Mouse (Mus musculus) hindbrain, embryonic 11.5 days (tissue): ENCODE results near the gene Gm4181. TPM values are rescaled to one million over a fixed set of nuclear protein-coding genes. Genes with fewer than 3 reads are reported as not detected.
"Not testable (repeated sequence)": the region's sequence is repeated elsewhere in the genome, so short reads cannot be mapped to it uniquely, and the experiment has no call there.

Experiments
- ATAC-seq: fragments of 200-750 bp; cut with Nextera tagmentation; 2 replicates; pipeline ENCODE4 v1.8.0; 2017; ENCODE audit warnings: mild to moderate bottlenecking, moderate TSS enrichment, moderate library complexity; ENCODE audit not compliant: low FRiP score
- DNase-seq: peaks from one replicate; pipeline ENCODE4 v3.0.0-alpha.2; 2015; ENCODE audit warnings: low spot score
- H3K27ac ChIP-seq: fragments of 300-500 bp; sonication (generic); 2 replicates; pipeline ENCODE4 v1.5.1; 2014; ENCODE audit warnings: mild to moderate bottlenecking, low read depth, low read length
- H3K27me3 ChIP-seq: fragments of 300-500 bp; sonication (generic); 2 replicates; pipeline ENCODE4 v1.6.1; 2014; ENCODE audit warnings: mild to moderate bottlenecking, low read length, moderate library complexity, mixed read lengths; ENCODE audit not compliant: control insufficient read depth, insufficient read depth
- H3K36me3 ChIP-seq: fragments of 300-500 bp; sonication (generic); 2 replicates; pipeline ENCODE4 v1.6.1; 2014; ENCODE audit warnings: mild to moderate bottlenecking, low read length, moderate library complexity, mixed read lengths; ENCODE audit not compliant: control insufficient read depth, insufficient read depth
- H3K4me1 ChIP-seq: fragments of 300-500 bp; sonication (generic); replicated peaks from 2 replicates; pipeline ENCODE4 v1.6.1; 2014; ENCODE audit warnings: low read length, mixed read lengths; ENCODE audit not compliant: control insufficient read depth, insufficient read depth
- H3K4me2 ChIP-seq: fragments of 300-500 bp; sonication (generic); replicated peaks from 2 replicates; pipeline ENCODE4 v1.6.1; 2014; ENCODE audit warnings: mild to moderate bottlenecking, low read depth, low read length
- H3K4me3 ChIP-seq: fragments of 300-500 bp; sonication (generic); 2 replicates; pipeline ENCODE4 v1.5.1; 2014; ENCODE audit warnings: low read depth, low read length
- H3K9ac ChIP-seq: fragments of 300-500 bp; sonication (generic); 2 replicates; pipeline ENCODE4 v1.6.1; 2014; ENCODE audit warnings: low read depth, low read length
- H3K9me3 ChIP-seq: fragments of 300-500 bp; sonication (generic); 2 replicates; pipeline ENCODE4 v1.6.1; 2016; ENCODE audit warnings: low read length; ENCODE audit not compliant: control insufficient read depth
- WGBS: fragments of 180-500 bp; shearing (Covaris S2); extraction: QIAGEN DNeasy Blood & Tissue Kit; methylation state at CpG from one replicate; pipeline ENCODE4 v1.1.7; 2014; 5-methylcytosine and 5-hydroxymethylcytosine counted together
- polyA plus RNA-seq: library from polyadenylated mRNA; unstranded; fragments of >200 nt; fragmentation: Nextera tagmentation; extraction: Ambion mirVana; gene quantifications from 2 replicates; pipeline ENCODE4 v1.2.1, GENCODE M21; 2014

Gm4181 gene
- polyA plus RNA-seq: not detected in 2 replicates

DNA sequence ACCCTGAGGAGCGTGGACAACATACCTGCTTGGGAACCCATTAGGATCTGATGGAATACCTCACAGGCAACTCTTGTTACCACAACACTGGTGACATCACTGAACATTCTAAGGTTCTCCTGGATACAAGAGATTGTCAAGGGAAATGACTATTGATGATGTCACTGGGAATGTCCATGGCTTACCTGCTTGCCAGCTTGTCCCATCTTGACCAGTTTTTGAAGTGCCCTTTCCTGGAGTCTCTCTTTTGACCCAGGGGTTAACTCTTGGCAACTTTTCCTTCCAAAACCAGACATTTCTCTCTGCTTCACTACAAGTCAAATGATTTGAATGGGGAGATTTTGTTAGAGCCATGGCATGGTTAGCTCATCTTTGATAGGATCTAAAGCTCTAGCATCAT is at the start of gene Gm4181:
Gene Gm4181, minus strand, starts transcription at position 101 of the 400 bp plus-strand sequence.
- DNase-seq, ATAC-seq: not testable (repeated sequence)
- 100% methylated on average over 1 of the region's 1 CpGs for WGBS

DNA sequence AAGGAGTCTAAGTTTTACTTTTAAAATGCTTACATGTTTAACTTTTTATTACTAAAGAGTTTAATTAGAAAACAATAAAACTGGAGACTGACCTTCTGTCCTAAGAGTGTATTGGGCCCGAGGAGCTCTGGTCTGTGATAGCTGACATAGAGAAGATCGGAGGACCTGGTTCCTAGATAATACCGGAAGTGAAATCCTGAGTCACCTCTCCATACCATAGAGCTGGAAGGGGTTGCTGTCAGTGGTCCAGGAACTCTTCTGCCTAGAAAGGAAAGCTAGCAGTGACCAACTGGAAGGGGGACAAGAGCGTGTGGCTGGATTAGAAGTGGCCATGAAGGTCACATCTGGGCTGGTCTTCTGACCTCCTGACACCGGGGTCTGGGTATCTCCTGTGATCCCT is 41.8 kb upstream of the Gm4181 start:
- ATAC-seq (no peak), DNase-seq (no peak)
- H3K4me3 ChIP-seq: no peak overlapping the region
- no peaks in the 10 kb centered on the region for H3K36me3 ChIP-seq
- H3K27me3 ChIP-seq: no peaks in the 10 kb centered on the region
- H3K4me2 ChIP-seq: no peak overlapping the region
- H3K9ac ChIP-seq: no peak overlapping the region
- H3K4me1 ChIP-seq: no peaks in the 10 kb centered on the region
- H3K27ac ChIP-seq: no peak overlapping the region
- 88% methylated on average over 5 of the region's 5 CpGs for WGBS
- no peaks in the 10 kb centered on the region for H3K9me3 ChIP-seq

More for the DNA sequence above, at the start of gene Gm4181:
- H3K27me3 ChIP-seq, H3K9me3 ChIP-seq, H3K27ac ChIP-seq, H3K36me3 ChIP-seq, H3K4me1 ChIP-seq, H3K4me2 ChIP-seq, H3K9ac ChIP-seq, H3K4me3 ChIP-seq: not testable (repeated sequence)

DNA sequence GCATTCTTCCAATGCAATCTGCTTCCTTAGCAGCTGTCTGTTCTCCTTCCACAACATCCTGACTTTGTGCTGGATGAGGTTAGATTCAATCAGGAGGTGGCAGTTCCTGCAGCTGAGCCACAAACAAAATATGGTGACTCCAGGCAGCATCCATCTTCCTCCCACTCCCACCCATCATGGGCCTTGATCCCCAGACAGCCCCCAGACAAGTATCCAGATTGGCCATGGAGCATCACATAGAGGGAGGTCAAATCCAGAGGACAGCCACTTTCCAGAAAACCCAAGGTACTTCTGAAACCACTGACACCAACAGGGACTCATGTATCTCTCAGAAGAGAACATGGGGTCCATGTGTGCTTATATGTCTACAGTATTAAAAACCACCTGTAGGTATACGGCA is 3.0 kb downstream of the Gm4181 start:
- H3K27ac ChIP-seq, ATAC-seq, H3K4me1 ChIP-seq, H3K4me3 ChIP-seq, H3K27me3 ChIP-seq, H3K9ac ChIP-seq, H3K9me3 ChIP-seq, DNase-seq, H3K4me2 ChIP-seq, H3K36me3 ChIP-seq: not testable (repeated sequence)
- 95% methylated on average over 1 of the region's 1 CpGs for WGBS

DNA sequence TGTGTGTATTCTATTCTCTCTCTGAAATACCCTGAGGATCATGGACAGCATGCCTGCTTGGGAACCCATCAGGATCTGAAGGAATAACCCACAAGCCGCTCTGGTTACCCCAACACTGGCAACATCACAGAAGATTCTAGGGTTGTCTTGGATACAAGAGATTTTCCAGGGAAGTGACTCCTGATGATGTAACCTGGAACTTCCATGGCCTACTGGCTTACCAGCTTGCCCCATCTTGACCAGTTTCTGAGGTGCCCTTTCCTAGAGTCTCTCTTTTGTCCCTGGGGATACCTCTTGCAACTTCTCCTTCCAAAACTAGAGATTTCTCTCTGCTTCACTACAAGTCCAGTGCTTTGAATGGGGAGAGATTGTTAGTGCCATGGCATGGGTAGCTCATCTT is 24.3 kb downstream of the Gm4181 start, which contains the start of gene Gm17078:
Gene Gm17078, minus strand, starts transcription at position 101 of the 400 bp plus-strand sequence.
- Histone ChIP-seq H3K4me1 (no peaks in the 10 kb centered on the region), H3K4me2 (no peak within 1 kb of the TSS), H3K9me3 (no peaks in the 10 kb centered on the region), H3K27ac (no peak within 1 kb of the TSS), H3K4me3 (no peak within 1 kb of the TSS), H3K9ac (no peak within 1 kb of the TSS), H3K36me3 (no peaks in the 10 kb centered on the region), H3K27me3 (no peaks in the 10 kb centered on the region)
- DNase-seq: no peak
- WGBS: 86% methylated on average over 1 of the region's 1 CpGs
- ATAC-seq: no peak

DNA sequence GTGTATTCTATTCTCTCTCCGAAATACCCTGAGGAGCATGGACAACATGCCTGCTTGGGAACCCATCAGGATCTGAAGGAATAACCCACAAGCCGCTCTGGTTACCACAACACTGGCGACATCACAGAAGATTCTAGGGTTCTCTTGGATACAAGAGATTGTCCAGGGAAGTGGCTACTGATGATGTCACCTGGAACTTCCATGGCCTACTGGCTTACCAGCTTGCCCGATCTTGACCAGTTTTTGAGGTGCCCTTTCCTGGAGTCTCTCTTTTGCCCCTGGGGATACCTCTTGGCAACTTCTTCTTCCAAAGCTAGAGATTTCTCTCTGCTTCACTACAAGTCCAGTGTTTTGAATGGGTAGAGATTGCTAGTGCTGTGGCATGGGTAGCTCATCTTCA is 43.4 kb downstream of the Gm4181 start, which contains the start of gene Gm17174:
Gene Gm17174, minus strand, starts transcription at position 101 of the 400 bp plus-strand sequence.
- H3K27ac ChIP-seq, H3K9ac ChIP-seq, H3K4me3 ChIP-seq, H3K36me3 ChIP-seq, H3K27me3 ChIP-seq, H3K4me1 ChIP-seq, DNase-seq, H3K9me3 ChIP-seq, ATAC-seq, H3K4me2 ChIP-seq: not testable (repeated sequence)
- WGBS: 90% methylated on average over 4 of the region's 4 CpGs

Other genes starting within 250 kb of the Gm4181 start
- not detected in 2 replicates for gene Vmn2r88, start 224.8 kb downstream of the Gm4181 start, polyA plus RNA-seq
- not detected in 2 replicates for gene Vmn2r89, start 183.8 kb downstream of the Gm4181 start, polyA plus RNA-seq
- 0.13 TPM in 1 of 2 replicates, not detected in the other for gene Gm5622, start 82.9 kb downstream of the Gm4181 start, polyA plus RNA-seq
- gene Gm17175, start 61.6 kb downstream of the Gm4181 start, polyA plus RNA-seq: not detected in 2 replicates
- gene Gm17174, start 43.5 kb downstream of the Gm4181 start, polyA plus RNA-seq: not detected in 2 replicates
- gene Gm17078, start 24.4 kb downstream of the Gm4181 start, polyA plus RNA-seq: not detected in 2 replicates
- gene Gm17079, start 59.8 kb upstream of the Gm4181 start, polyA plus RNA-seq: not detected in 2 replicates
- not detected in 2 replicates for gene Gm5800, start 81.5 kb upstream of the Gm4181 start, polyA plus RNA-seq
- not detected in 2 replicates for gene Ang4, start 137.9 kb upstream of the Gm4181 start, polyA plus RNA-seq
- gene AY358078, start 164.4 kb upstream of the Gm4181 start, polyA plus RNA-seq: not detected in 2 replicates
- gene Ear6, start 218.0 kb upstream of the Gm4181 start, polyA plus RNA-seq: not detected in 2 replicates
- 49.0 and 52.8 TPM in 2 replicates for gene Mettl17, start 249.2 kb upstream of the Gm4181 start, polyA plus RNA-seq